Mouse (Mus musculus) megakaryocyte-erythroid progenitor cell, adult 5-6 weeks (primary cell): ENCODE measurements around the gene Krtcap3. TPM values are rescaled to one million over a fixed set of nuclear protein-coding genes. Genes with fewer than 3 reads are reported as not detected.
"Not testable (repeated sequence)": the region's sequence is repeated elsewhere in the genome, so short reads cannot be mapped to it uniquely, and the experiment has no call there.

Experiments
- ATAC-seq: replicated peaks from 2 replicates; pipeline ENCODE4 v1.8.0; 2016; ENCODE audit warnings: mild to moderate bottlenecking, inconsistent platforms; ENCODE audit not compliant: severe bottlenecking, poor library complexity, low FRiP score, low TSS enrichment
- total RNA-seq, 2 experiments: library from RNA; stranded (forward) in 1 of 2; stranded (reverse) in 1 of 2; fragments of 200-1000, 215-1000 nt in 1 of 2; fragments of >200 nt in 1 of 2; fragmentation: Nextera tagmentation in 1 of 2; gene quantifications; 2 replicates each; pipeline ENCODE4 v1.2.3; 2014 to 2017

Krtcap3 gene
- 0.72 and 7.6 TPM in 2 replicates for total RNA-seq (2014; fragmentation: Nextera tagmentation)
- 2.5 and 8.8 TPM in 2 replicates for total RNA-seq (2017)

DNA sequence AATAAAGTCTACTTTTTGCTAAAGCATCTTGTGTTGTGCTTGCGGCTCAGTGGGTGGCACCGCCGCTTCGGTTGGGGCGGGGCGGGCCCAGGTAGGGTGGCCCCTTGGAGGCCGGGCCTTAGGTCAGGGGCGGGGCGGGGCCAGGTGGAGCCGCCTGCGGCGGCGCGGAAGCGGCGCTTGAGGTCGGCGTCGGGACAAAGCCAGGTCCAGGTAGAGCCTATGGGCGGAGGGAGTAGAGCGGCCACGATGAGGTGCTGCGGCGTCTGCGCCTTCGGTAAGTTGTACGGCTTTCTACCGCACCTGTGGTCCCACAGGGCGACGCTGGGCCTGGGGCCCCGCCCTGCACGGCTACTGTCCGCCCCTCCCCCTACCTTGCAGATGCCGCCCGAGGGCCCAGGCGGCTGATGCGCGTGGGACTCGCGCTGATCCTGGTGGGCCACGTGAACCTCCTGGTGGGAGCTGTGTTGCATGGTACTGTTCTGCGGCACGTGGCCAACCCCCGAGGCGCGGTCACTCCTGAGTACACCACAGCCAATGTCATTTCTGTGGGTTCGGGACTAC lies at the start of gene Krtcap3:
Krtcap3 (plus strand) TSS at position 151 of the 561 bp plus-strand sequence.
- ATAC-seq, result no peak

DNA sequence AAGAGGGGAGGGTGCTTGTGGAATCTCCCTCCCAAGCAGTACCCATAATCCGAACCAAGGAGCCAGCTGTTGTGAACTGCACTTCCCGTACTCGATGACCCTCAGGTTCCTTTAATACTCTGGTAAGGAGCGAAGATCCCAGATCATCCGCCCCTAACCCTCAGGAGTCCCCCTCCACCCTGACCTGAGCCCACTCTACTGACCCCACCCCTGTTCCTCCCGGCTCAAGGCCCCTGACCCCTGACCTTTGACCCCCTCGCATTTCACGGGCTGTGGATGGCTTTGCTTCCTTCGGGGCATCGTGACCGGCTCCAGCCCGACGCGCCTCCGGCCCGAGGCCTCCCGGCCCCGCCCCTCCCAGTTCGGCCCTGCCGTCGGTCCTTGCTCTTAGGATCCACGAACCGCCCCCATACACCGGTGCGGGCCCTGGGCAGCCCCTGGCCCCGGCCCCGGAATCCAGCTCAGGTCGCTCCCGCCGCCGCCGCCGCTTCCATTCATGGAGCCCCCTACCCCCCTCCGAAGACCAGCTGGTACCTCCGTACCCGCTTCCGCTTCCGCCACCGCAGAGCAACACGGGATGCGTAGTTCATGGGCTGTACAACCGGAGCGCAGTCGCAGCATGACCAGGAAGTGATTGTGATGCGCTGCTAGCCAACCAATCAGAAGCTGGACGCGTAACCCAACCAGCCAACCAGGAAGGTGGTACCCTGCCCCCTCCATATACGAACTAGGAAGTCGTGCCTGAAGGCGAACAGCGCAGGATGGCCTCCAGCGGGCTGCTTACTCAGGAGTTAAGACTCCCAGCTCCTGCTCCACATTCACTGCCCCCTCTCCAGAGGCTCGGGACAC lies 49.5 kb upstream of the Krtcap3 start, which contains the start of gene Zfp513:
Zfp513 (minus strand) TSS at position 562 of the 849 bp plus-strand sequence.
- peak; percentile 97 for ATAC-seq

DNA sequence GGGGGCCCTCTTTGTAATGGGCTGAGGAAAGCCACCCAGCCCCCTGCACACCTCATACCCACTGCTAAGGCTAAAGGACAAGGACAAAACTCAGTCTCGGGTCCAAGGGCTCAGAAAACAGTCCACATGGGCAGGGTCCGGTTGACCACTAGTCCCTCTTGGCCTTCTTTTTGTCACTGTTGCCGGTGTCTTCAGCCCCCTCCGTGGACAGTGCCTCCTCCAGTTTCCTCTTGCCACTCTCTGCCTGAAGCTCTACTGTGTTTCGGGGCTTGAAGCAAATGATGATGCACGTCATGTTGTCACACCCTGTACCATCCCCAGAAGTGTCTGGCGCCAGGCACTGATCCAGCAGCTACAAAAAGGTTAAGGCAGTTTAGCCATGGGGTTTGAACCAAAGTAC lies 48.6 kb upstream of the Krtcap3 start:
- no peak for ATAC-seq

DNA sequence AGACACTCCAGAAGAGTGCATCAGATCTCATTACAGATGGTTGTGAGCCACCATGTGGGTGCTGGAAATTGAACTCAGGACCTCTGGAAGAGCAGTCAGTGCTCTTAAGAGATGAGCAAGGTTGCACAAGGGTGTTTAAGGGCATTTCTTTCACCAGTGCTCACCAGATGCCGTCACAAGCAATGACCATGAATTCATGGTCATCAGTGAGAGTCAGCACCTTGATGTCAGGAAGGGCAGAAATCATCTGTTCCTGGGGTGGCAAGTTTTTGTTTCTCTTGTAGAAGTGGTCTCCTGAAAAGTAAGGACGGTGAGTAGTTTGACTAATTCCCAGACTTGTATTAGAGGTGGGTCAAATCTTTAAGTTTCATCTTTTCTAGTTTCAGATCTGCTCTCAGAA lies 47.6 kb upstream of the Krtcap3 start:
- ATAC-seq, result no peak

GRCm38 (mm10) chr5:31204421-31204820 lies 47.1 kb upstream of the Krtcap3 start:
- ATAC-seq, result no peak

- not testable (repeated sequence) for ATAC-seq
These were observed 34.9 kb upstream of the Krtcap3 start for GRCm38 (mm10) chr5:31216554-31216953.

GRCm38 (mm10) chr5:31218294-31218693 lies 33.2 kb upstream of the Krtcap3 start:
- peak; percentile 39; the same call in 1 of the 2 replicates for ATAC-seq

DNA sequence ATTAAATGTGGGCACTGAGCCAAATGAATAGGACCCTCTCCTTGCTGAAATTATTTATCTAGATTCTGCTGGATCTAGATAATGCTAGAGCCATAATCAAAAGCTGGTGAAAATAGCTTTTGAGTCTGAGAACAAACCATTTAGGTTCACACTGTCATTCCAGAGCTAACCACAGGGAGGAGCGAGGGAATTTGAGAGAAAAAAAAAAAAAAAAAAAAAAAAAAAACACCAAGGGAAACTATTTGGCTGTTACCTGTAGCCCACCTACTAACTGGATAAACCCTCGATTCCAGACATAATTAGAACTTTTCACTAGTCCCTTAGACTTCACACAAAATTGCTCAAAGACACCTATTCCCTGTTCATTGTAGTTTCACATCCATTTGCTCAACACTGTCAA lies 32.4 kb upstream of the Krtcap3 start:
- ATAC-seq, result 0 out of 2 replicates have a peak, but pooled peaks have one; percentile 27

DNA sequence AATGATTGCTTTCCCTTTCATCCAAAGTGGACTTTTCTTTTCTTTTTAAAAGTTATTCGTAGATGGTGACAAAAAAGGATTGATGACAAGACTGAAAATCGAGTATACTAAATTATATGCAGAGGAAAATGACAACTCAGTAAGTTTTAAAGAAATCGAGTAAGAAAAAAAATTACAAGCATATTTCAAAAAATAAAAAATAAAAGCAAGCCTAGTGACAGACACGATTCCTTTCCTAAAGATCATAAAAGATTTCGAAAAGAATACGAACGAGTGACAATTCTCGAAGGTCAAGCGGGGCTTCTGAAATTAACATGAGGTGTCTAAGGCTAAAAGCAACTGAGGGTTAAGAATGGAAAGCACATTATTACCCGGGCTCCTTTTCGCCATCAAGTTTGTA lies 32.0 kb upstream of the Krtcap3 start:
- no peak for ATAC-seq

- peak; percentile 24; the same call in 1 of the 2 replicates for ATAC-seq
These were observed 31.5 kb upstream of the Krtcap3 start for GRCm38 (mm10) chr5:31219911-31220447.

DNA sequence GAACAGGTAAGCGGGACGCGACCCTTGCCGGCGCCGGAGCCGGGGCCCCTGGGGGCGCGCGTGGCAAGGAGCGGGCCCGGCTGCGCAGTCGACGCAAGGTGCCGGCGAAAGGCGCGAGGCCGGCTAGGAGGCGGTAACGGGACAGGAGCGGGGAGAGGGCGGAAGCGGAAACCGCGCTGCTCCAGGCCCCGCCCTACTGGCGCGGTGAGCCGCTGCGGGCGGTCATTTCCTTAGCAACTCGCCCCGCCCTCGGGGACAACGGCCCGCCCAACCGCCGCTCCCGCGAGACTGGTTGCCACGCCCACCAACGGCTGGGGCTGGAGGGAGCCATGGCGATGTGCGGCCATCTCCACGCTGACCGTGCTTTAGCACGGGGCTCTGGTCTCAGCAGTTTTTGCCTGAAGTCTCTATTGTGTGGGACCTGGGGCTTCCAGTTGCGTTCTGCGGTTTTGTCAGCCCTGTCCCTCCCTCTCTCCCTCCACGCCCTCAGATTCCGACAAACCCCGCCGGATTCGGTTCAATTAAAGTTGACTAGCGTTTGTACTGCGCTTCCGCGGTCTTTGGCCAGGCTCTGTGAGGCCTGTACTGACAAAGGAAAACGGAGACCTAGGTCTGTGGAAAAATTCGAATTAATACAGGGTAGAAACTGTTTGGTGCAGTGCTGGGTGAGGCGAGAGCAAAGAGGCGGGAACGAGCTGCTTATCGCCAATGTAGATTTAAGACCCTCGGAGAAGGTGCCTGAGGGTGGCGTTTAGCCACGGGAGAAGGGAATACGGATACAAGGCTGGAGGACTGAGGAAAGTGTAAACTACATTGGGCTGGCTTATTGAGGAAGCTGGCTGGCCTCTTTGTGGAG lies 30.8 kb upstream of the Krtcap3 start, which contains the start of gene Ppm1g:
Ppm1g (minus strand) TSS at position 240 of the 856 bp plus-strand sequence.
- ATAC-seq, result peak; percentile 90

GRCm38 (mm10) chr5:31221304-31221945 lies 30.1 kb upstream of the Krtcap3 start:
- 0 out of 2 replicates have a peak, but pooled peaks have one; percentile 42 for ATAC-seq

DNA sequence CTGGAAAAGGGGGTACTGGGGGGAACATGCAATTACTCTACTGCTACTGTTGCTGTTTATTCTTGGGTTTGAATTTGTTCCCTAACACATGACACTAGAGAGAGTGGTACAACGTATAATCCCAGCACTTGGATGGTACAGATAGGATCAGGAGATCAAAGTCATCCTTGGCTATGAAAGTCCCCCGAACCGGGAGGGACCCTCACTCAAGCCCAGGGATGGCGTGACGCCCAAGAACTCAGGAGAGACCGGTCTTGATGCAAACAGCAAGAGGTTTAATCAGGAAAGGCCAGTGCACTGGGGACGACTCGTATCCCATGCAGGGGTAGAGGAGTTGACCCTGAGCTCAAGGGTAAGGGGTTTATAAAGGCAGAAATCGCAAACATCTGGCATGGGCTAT lies 28.8 kb upstream of the Krtcap3 start:
- no peak for ATAC-seq

- ATAC-seq, result no peak
These were observed 24.9 kb upstream of the Krtcap3 start for GRCm38 (mm10) chr5:31226641-31227040.

- peak; percentile 99 for ATAC-seq
These were observed 10.6 kb upstream of the Krtcap3 start, which contains the start of the genes Nrbp1 and Gm9970 for GRCm38 (mm10) chr5:31240637-31241521. TSS of gene Nrbp1 (plus strand) at chr5:31240864. TSS of gene Gm9970 (minus strand) at chr5:31241232.

DNA sequence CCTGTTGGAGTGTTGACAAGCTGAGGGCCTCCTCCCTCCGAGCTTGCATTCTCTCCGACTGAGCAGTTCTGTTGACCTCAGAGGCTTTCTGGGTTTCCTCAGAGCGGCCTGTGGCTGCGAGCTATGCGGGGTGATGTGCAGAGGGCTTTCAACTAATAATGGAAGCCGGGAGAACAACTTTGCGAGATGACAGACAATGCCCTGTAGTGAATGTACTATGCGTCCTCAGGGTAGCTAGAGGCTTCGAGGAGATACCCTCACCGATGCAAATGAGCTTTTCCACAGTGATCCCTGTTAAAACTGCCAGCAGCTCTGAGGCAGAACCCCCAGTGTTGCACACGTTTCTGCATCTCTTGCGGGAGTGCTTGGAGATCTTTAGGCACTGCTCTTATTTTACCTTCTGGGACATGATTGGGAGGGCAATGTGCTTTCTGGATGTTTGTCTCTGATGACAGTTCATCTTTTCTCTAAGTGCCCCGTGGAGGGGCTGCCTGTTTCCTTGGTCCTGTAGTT lies 9.9 kb upstream of the Krtcap3 start:
- ATAC-seq, result peak; percentile 46; the same call in 1 of the 2 replicates

GRCm38 (mm10) chr5:31242191-31242590 lies 9.3 kb upstream of the Krtcap3 start:
- no peak for ATAC-seq

DNA sequence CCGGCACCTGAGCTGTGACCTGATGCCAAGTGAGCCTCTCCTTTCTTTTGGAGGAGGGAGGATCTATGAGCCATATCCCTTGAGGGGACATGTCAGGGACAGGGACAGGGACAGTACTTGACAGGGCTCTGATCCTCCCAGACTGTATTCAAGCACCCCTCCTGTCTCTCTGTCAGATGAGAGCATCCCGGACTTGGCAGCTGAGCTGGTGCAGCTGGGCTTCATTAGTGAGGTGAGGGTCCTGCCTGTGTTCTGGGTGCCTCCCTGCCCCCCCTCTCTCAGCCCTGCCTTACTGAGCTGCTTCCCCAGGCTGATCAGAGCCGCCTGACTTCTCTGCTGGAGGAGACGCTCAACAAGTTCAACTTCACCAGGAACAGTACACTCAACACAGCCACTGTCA lies 775 bp upstream of the Krtcap3 start:
- ATAC-seq, result no peak
